Mouse (Mus musculus) embryonic fibroblast, embryonic 13.5 days (primary cell): ENCODE measurements at regions not wholly inside any gene's neighbourhood (a gene's known extent, or its start where the extent isn't known, plus 50 kb on each side); places are given as distances from the start of the nearest gene placed in this dataset.

Experiments
- CTCF ChIP-seq: IDR thresholded peaks from 2 replicates; pipeline ENCODE4 v1.5.1; 2011; ENCODE audit warnings: mild to moderate bottlenecking, control low read depth, low read length, moderate library complexity, borderline replicate concordance; ENCODE audit not compliant: insufficient read depth
- POLR2A ChIP-seq: IDR thresholded peaks from 2 replicates; pipeline ENCODE4 v1.6.1; 2011; ENCODE audit warnings: low read depth, mild to moderate bottlenecking, control low read depth, low read length, moderate library complexity

- no peak for TF ChIP-seq CTCF
- TF ChIP-seq POLR2A: no peak
Observed at GRCm38 (mm10) chr1:105050584-105051363, 282.4 kb downstream of the Cdh20 start.
